Comparison of ENCODE assay signal across 8 mouse cellular contexts in genomic region chr14:73325456-73326381, GRCm38 (mm10). TPM values are rescaled to one million over a fixed set of nuclear protein-coding genes. Genes with fewer than 3 reads are reported as not detected.
DNase-seq lines count a peak whose midpoint lies in the region; ATAC-seq and TF ChIP-seq lines count a peak whose summit lies in the region.

Rb1 (minus strand) TSS chr14:73325822.

- peak within 1 kb of the TSS; percentile 87 for H3K9ac ChIP-seq in heart, embryonic 14.5 days (ENCODE audit: low read length)
- peak within 1 kb of the TSS; percentile 96 for H3K9ac ChIP-seq in liver, embryonic 14.5 days (replicated peaks)
- H3K9ac ChIP-seq in stomach, embryonic 15.5 days: peak within 1 kb of the TSS; percentile 68

- H3K9me3 ChIP-seq in heart, embryonic 14.5 days (ENCODE audit: control insufficient read depth, low read length): no peaks in the 10 kb centered on the region
- no peaks in the 10 kb centered on the region for H3K9me3 ChIP-seq in liver, embryonic 14.5 days (ENCODE audit: control insufficient read depth, low read length)
- H3K9me3 ChIP-seq in stomach, embryonic 15.5 days: no peaks in the 10 kb centered on the region

- under 1% methylated on average over 96 of the region's 135 CpGs for WGBS in heart, embryonic 14.5 days
- under 1% methylated on average over 102 of the region's 135 CpGs for WGBS in liver, embryonic 14.5 days (ENCODE audit: insufficient replicate concordance)
- under 1% methylated on average over 88 of the region's 135 CpGs for WGBS in stomach, embryonic 15.5 days

- peak within 1 kb of the TSS; percentile 72 to 91 for H3K27ac ChIP-seq in heart, embryonic 14.5 days (replicated peaks in 1 of 2; ENCODE audit: control insufficient read depth in 1 of 2, insufficient read depth in 1 of 2, low read depth in 2 of 2, low read length in 2 of 2)
- peak within 1 kb of the TSS; percentile 90 for H3K27ac ChIP-seq in liver, embryonic 14.5 days
- peak within 1 kb of the TSS; percentile 84 for H3K27ac ChIP-seq in stomach, embryonic 15.5 days

- peaks cover 3 to 13% of the 10 kb centered on the region in 2 experiments; a peak in 1 of 4 replicates for H3K4me1 ChIP-seq in heart, embryonic 14.5 days (ENCODE audit: control insufficient read depth in 2 of 2, insufficient read depth in 2 of 2, low read length in 2 of 2)
- H3K4me1 ChIP-seq in liver, embryonic 14.5 days (replicated peaks; ENCODE audit: control insufficient read depth in 2 of 2, insufficient read depth in 2 of 2, low read length in 1 of 2): peaks cover 27 to 36% of the 10 kb centered on the region in 2 experiments
- H3K4me1 ChIP-seq in stomach, embryonic 15.5 days: no peaks in the 10 kb centered on the region

- DNase-seq in CD4-positive helper T cell, adult 2 months (ENCODE audit: low read depth, low spot score): peak; percentile 89
- peak; percentile 56 for DNase-seq in brain, embryonic 18.5 days (ENCODE audit: low read depth, low spot score)
- peak; percentile 90 for DNase-seq in kidney, postnatal 14 days
- peak; percentile 71 to 78 (median 76) for DNase-seq in liver, embryonic 14.5 days (ENCODE audit: low read depth in 3 of 3, low spot score in 3 of 3)
- peak; percentile 85 for DNase-seq in neural tube, embryonic 10.5 days (ENCODE audit: extremely low spot score, low spot score)

- peak within 1 kb of the TSS; percentile 97 to 100 for H3K4me3 ChIP-seq in heart, embryonic 14.5 days (ENCODE audit: control insufficient read depth in 1 of 2, insufficient read depth in 1 of 2, low read depth in 1 of 2, low read length in 2 of 2)
- peak within 1 kb of the TSS; percentile 89 to 92 for H3K4me3 ChIP-seq in liver, embryonic 14.5 days (ENCODE audit: insufficient read depth in 1 of 2, low read depth in 2 of 2, low read length in 2 of 2)
- peak within 1 kb of the TSS; percentile 92 for H3K4me3 ChIP-seq in stomach, embryonic 15.5 days (replicated peaks)

- no peaks in the 10 kb centered on the region for H3K36me3 ChIP-seq in heart, embryonic 14.5 days (ENCODE audit: control insufficient read depth, insufficient read depth, low read length)
- peaks cover 7% of the 10 kb centered on the region for H3K36me3 ChIP-seq in liver, embryonic 14.5 days (replicated peaks; ENCODE audit: control insufficient read depth, insufficient read depth, low read depth)
- no peaks in the 10 kb centered on the region for H3K36me3 ChIP-seq in stomach, embryonic 15.5 days

- peak; percentile 79 for ATAC-seq in erythroid progenitor cell, adult 5-6 weeks (replicated peaks; ENCODE audit: low FRiP score, poor library complexity, severe bottlenecking)
- peak; percentile 88 for ATAC-seq in heart, embryonic 14.5 days (ENCODE audit: insufficient number of reproducible peaks, insufficient read depth, low FRiP score, low read depth)
- peak; percentile 90 for ATAC-seq in liver, embryonic 14.5 days (ENCODE audit: insufficient read depth)
- ATAC-seq in stomach, embryonic 15.5 days (ENCODE audit: insufficient read depth, low FRiP score, low read depth): peak; percentile 94

- no peak for TF ChIP-seq CTCF in liver, embryonic 14.5 days (IDR thresholded peaks at IDR 0.05; ENCODE audit: low read depth)

- no peaks in the 10 kb centered on the region for H3K27me3 ChIP-seq in heart, embryonic 14.5 days (ENCODE audit: control insufficient read depth, insufficient read depth, low read length)
- no peaks in the 10 kb centered on the region for H3K27me3 ChIP-seq in liver, embryonic 14.5 days (ENCODE audit: control insufficient read depth, insufficient read depth, low read length)
- no peaks in the 10 kb centered on the region for H3K27me3 ChIP-seq in stomach, embryonic 15.5 days (replicated peaks)

- peak within 1 kb of the TSS; percentile 74 for H3K4me2 ChIP-seq in heart, embryonic 14.5 days (ENCODE audit: low read length)
- H3K4me2 ChIP-seq in liver, embryonic 14.5 days (ENCODE audit: low read depth): peak within 1 kb of the TSS; percentile 96
- H3K4me2 ChIP-seq in stomach, embryonic 15.5 days: peak within 1 kb of the TSS; percentile 89

- TF ChIP-seq EP300 in liver, embryonic 14.5 days (IDR thresholded peaks at IDR 0.05; ENCODE audit: low read depth): no peak

RNA-seq across cellular contexts. Expression of gene Rb1, which starts in this region (rescaled TPM):
- 466 and 515 TPM in 2 replicates for total RNA-seq in erythroid progenitor cell, adult 5-6 weeks (2015; ENCODE audit: low replicate concordance)
- 345 and 529 TPM in 2 replicates for total RNA-seq in erythroid progenitor cell, adult 5-6 weeks (2017; ENCODE audit: low replicate concordance)
- polyA plus RNA-seq in heart, embryonic 14.5 days (2014; fragmentation: Nextera tagmentation; extraction: Ambion mirVana): 17.7 and 22.9 TPM in 2 replicates
- 11.6 and 15.4 TPM in 2 replicates for polyA plus RNA-seq in liver, embryonic 14.5 days (2012; rRNA removed)
- 22.1 and 30.2 TPM in 2 replicates for polyA plus RNA-seq in liver, embryonic 14.5 days (2014; fragmentation: Nextera tagmentation; extraction: Ambion mirVana)
- 22.9 and 26.0 TPM in 2 replicates for polyA plus RNA-seq in stomach, embryonic 15.5 days (2015; fragmentation: Nextera tagmentation; extraction: Ambion mirVana)

Comparison
In these comparisons a context has a peak if more than half of its experiments do, and no peak if none do; other contexts are left out.
1. Peak in every context shown above with its lines: DNase-seq, ATAC-seq, H3K4me3 ChIP-seq and H3K27ac ChIP-seq.